Mouse (Mus musculus) kidney, embryonic 15.5 days (tissue): ENCODE measurements around the gene Mgrn1. TPM values are rescaled to one million over a fixed set of nuclear protein-coding genes. Genes with fewer than 3 reads are reported as not detected.

Experiments used
- ATAC-seq: fragments of 200-750 bp; cut with Nextera tagmentation; replicated peaks from 2 replicates; pipeline ENCODE4 v1.8.0; 2017; ENCODE audit warnings: moderate TSS enrichment; ENCODE audit not compliant: low FRiP score
- H3K27ac ChIP-seq: fragments of 300-500 bp; sonication (generic); 2 replicates; pipeline ENCODE4 v1.5.1; 2015; ENCODE audit warnings: mild to moderate bottlenecking, inconsistent platforms
- H3K27me3 ChIP-seq: fragments of 300-500 bp; sonication (generic); 2 replicates; pipeline ENCODE4 v1.6.1; 2015; ENCODE audit warnings: inconsistent platforms
- H3K36me3 ChIP-seq: fragments of 300-500 bp; sonication (generic); 2 replicates; pipeline ENCODE4 v1.6.1; 2015; ENCODE audit warnings: inconsistent platforms
- H3K4me1 ChIP-seq: fragments of 300-500 bp; sonication (generic); 2 replicates; pipeline ENCODE4 v1.6.1; 2015; ENCODE audit warnings: inconsistent platforms
- H3K4me2 ChIP-seq: fragments of 300-500 bp; sonication (generic); 2 replicates; pipeline ENCODE4 v1.6.1; 2015; ENCODE audit warnings: moderate library complexity, mild to moderate bottlenecking, inconsistent platforms
- H3K4me3 ChIP-seq: fragments of 300-500 bp; sonication (generic); replicated peaks from 2 replicates; pipeline ENCODE4 v1.5.1; 2015; ENCODE audit warnings: mild to moderate bottlenecking, inconsistent platforms
- H3K9ac ChIP-seq: fragments of 300-500 bp; sonication (generic); 2 replicates; pipeline ENCODE4 v1.6.1; 2015; ENCODE audit warnings: mild to moderate bottlenecking, inconsistent platforms
- H3K9me3 ChIP-seq: fragments of 300-500 bp; sonication (generic); replicated peaks from 2 replicates; pipeline ENCODE4 v1.6.1; 2016; ENCODE audit warnings: inconsistent platforms
- WGBS: fragments of 180-500 bp; shearing (Covaris S2); methylation state at CpG from one replicate; pipeline ENCODE4 v1.1.7; 2015; ENCODE audit warnings: mixed read lengths; 5-methylcytosine and 5-hydroxymethylcytosine counted together
- polyA plus RNA-seq: library from polyadenylated mRNA; unstranded; fragments of >200 nt; fragmentation: Nextera tagmentation; extraction: Ambion mirVana; gene quantifications from 2 replicates; pipeline ENCODE4 v1.2.1, GENCODE M21; 2015

Mgrn1 gene
- polyA plus RNA-seq, 1 experiment from 2014 or later = 98.1 TPM

DNA sequence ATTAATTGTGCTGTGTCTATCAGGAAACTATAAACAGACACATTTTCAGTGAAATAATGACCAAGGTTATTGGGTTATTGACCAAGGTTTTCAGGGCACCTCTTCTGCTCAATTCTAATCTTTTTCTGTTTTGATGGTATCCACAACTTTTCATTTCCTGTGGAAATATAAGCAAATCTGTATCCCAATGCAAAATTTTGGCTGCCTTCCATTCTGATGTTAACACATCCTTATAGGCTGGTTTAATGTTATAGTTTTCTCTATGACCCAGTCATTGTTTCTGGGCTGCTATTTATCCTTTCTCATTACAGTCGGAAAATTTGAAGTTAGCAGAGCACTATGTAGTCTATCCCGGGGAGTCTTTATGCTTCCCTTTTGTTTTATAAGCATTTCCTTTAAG is 13.7 kb downstream of the Mgrn1 start:
- H3K36me3 ChIP-seq = peaks cover 4% of the 10 kb centered on the region; the same call in 1 of the 2 replicates
- H3K4me2 ChIP-seq = no peak overlapping the region
- H3K27me3 ChIP-seq = no peaks in the 10 kb centered on the region
- peaks cover 31% of the 10 kb centered on the region for H3K4me1 ChIP-seq
- WGBS = 80% methylated on average over 2 of the region's 2 CpGs
- H3K9me3 ChIP-seq = no peaks in the 10 kb centered on the region
- H3K9ac ChIP-seq = no peak overlapping the region
- H3K4me3 ChIP-seq = no peak overlapping the region
- no peak overlapping the region for H3K27ac ChIP-seq
- no peak for ATAC-seq

DNA sequence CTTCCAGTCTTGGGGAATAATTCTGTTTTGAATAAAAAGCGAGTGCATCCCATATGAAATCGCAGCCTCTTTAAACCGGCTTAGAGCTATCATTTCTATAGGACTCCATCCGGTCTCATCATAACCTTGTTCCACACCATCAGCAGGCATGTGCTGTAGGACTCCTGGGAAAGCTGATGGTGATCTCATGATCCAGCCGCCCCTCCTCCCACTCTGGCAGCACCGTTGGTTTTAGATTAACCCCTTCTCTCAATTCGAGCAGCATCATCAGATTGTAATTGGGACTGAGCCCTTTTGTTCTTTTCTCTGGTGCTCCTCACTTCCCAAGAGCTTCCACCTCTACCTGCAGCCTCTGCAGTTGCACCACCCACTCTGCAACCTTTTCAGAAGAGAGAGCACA is 15.1 kb downstream of the Mgrn1 start:
- H3K9ac ChIP-seq = no peak overlapping the region
- peaks cover 36% of the 10 kb centered on the region for H3K4me1 ChIP-seq
- H3K36me3 ChIP-seq = peaks cover 4% of the 10 kb centered on the region; the same call in 1 of the 2 replicates
- no peak overlapping the region for H3K27ac ChIP-seq
- no peak for ATAC-seq
- no peaks in the 10 kb centered on the region for H3K27me3 ChIP-seq
- 59% methylated on average over 7 of the region's 7 CpGs for WGBS
- no peak overlapping the region for H3K4me2 ChIP-seq
- H3K9me3 ChIP-seq = no peaks in the 10 kb centered on the region
- no peak overlapping the region for H3K4me3 ChIP-seq

DNA sequence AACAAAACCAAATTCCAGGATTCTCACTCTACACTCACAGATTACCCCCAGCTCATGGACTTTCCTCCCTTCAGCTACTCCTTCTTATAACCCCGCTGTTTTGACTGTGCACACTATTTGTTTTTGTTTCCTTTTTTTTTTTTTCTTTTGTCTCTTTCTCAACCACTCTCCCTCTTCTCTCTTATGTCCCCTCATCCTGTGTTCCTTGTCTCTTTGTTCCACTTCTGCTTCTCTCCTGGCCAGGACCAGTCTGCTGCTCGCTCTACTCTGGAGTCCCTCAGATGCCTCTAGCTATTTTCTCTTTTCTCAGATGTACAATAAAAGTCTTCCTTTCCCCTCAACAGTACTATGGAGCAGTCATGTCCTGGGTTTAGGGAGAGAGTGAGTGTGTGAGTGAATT is 16.3 kb downstream of the Mgrn1 start:
- ATAC-seq = no peak
- no peak overlapping the region for H3K9ac ChIP-seq
- H3K27me3 ChIP-seq = no peaks in the 10 kb centered on the region
- 0 out of 2 replicates have a peak overlapping the region, but pooled peaks have one; percentile 28 for H3K27ac ChIP-seq
- peaks cover 7% of the 10 kb centered on the region for H3K36me3 ChIP-seq
- H3K4me2 ChIP-seq = no peak overlapping the region
- peaks cover 25% of the 10 kb centered on the region for H3K4me1 ChIP-seq
- 75% methylated on average over 2 of the region's 2 CpGs for WGBS
- no peaks in the 10 kb centered on the region for H3K9me3 ChIP-seq
- H3K4me3 ChIP-seq = no peak overlapping the region

DNA sequence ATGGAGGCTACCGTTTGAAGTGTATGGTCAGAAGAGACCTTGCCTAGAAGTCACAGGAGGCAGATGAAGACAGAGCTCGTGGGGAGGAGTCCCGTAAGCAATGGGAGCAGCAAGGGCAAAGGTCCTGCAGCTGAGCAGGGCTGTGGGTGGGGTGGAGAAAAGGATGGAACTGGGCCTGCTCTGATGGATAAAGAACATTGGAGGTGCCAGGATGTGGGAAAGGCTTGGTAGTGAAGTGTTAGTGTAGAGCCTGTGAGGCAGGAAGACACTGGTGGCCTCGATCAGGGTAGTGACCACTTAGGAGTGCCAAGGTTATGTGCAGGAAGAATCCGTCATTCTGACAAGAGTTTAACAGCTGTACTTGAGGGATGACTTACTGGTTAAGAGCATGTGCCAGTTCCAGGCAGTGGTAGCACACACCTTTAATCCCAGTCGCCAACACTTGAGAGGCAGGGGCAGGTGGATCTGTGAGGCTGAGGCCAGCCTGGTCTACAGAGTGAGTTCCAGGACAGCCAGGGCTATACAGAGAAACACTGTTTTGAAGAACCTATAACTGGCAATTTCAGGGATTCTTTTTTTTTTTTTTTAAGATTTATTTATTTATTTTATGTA is 17.5 kb downstream of the Mgrn1 start:
- H3K4me2 ChIP-seq = no peak overlapping the region
- no peak overlapping the region for H3K4me3 ChIP-seq
- peak; percentile 13; the same call in 1 of the 2 replicates for ATAC-seq
- no peak overlapping the region for H3K9ac ChIP-seq
- no peaks in the 10 kb centered on the region for H3K27me3 ChIP-seq
- no peaks in the 10 kb centered on the region for H3K9me3 ChIP-seq
- H3K36me3 ChIP-seq = peaks cover 19% of the 10 kb centered on the region
- WGBS = 50% methylated on average over 6 of the region's 6 CpGs
- peak overlapping the region; percentile 48 for H3K27ac ChIP-seq
- H3K4me1 ChIP-seq = peaks cover 25% of the 10 kb centered on the region

DNA sequence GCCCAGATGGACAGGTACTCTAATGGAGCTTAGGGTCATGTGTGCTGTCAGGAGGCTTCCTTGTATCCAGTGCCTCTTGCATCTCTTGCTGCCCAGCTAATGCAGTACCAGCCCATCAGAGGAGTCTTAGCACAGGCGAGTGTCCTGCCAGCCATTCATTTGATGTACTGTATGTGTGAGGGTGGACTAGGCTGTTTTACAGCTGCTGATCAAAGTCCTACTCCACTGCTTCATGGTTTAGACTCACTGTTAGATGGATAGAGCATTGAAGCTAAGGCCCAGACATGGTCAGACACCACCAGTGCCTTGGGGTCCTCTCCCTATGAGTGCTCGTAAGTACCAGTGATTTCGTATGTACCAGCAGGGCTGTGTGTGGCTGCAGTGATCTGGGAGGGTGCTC is 18.8 kb downstream of the Mgrn1 start:
- ATAC-seq = no peak
- no peaks in the 10 kb centered on the region for H3K9me3 ChIP-seq

DNA sequence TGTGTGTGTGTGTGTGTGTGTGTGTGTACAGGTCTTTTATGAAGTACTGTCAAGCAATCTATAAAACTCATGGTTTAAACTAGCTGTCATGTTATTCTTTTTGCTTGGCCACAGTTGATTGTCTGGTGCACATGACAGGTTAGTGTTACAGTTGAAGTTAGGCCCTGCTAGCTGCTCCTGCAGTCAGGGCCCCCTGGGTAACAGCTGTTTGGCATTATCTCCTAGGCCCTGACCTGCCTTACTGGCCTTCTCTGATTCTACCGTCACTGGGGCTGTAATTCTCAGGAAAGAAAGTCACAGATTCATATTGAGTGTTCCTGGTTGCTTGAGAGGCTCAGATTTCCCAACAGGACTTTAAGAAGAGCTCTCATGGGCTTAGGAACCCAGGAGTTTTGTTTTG is 19.5 kb downstream of the Mgrn1 start:
- no peak overlapping the region for H3K27ac ChIP-seq
- no peak for ATAC-seq
- no peak overlapping the region for H3K4me3 ChIP-seq
- H3K36me3 ChIP-seq = peaks cover 37% of the 10 kb centered on the region
- no peak overlapping the region for H3K4me2 ChIP-seq
- H3K9me3 ChIP-seq = no peaks in the 10 kb centered on the region
- H3K4me1 ChIP-seq = peaks cover 25% of the 10 kb centered on the region
- H3K27me3 ChIP-seq = no peaks in the 10 kb centered on the region
- 48% methylated on average over 1 of the region's 1 CpGs for WGBS
- H3K9ac ChIP-seq = no peak overlapping the region

More for the DNA sequence above, 18.8 kb downstream of the Mgrn1 start:
- Histone ChIP-seq H3K4me1 (peaks cover 25% of the 10 kb centered on the region), H3K36me3 (peaks cover 31% of the 10 kb centered on the region), H3K9ac (no peak overlapping the region), H3K4me2 (no peak overlapping the region), H3K27me3 (no peaks in the 10 kb centered on the region), H3K4me3 (no peak overlapping the region), H3K27ac (no peak overlapping the region)
- 77% methylated on average over 3 of the region's 3 CpGs for WGBS

DNA sequence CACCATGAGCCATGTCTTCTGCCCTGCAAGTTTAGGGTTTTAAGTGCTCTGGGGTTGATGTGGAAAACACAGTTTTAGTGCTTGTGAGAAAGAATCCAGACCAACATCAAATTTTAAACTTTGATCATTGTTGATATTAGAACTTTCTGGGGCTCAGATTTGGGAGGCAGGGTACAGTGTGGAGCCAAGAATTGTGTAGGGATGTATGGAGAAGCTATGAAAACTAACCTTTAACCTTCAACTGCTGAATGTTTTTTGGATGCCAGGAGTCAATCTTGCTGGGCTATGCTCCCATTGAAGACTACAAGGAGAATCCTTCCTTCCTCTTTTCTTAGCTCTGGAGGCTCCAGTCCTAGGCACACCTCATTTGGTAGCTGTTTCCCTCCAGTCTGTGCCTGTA is 20.5 kb downstream of the Mgrn1 start:
- H3K4me3 ChIP-seq = no peak overlapping the region
- H3K27ac ChIP-seq = no peak overlapping the region
- no peak for ATAC-seq
- no peak overlapping the region for H3K9ac ChIP-seq
- no peak overlapping the region for H3K4me2 ChIP-seq
- H3K36me3 ChIP-seq = peaks cover 42% of the 10 kb centered on the region
- no peaks in the 10 kb centered on the region for H3K27me3 ChIP-seq
- no peaks in the 10 kb centered on the region for H3K9me3 ChIP-seq
- peaks cover 20% of the 10 kb centered on the region for H3K4me1 ChIP-seq

DNA sequence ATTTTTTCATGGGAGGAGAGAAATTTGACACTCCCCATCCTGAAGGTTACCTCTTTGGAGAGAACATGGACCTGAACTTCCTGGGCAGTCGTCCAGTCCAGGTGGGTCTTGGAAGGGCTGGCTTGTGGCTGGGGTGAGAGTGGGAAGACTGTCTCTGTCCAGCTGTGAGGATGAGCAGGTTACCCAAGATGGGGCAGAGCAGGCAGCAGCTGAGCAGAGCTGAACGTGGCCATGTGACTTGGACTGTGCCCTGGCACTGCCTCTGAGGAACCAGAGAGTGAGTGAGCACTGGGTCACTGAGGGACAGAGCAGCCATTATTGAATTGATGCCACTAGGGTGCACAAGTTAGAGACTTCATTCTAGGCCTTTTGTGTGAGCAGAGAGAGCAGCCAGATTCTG is 21.3 kb downstream of the Mgrn1 start:
- ATAC-seq = no peak
- peaks cover 20% of the 10 kb centered on the region for H3K4me1 ChIP-seq
- 79% methylated on average over 2 of the region's 2 CpGs for WGBS

DNA sequence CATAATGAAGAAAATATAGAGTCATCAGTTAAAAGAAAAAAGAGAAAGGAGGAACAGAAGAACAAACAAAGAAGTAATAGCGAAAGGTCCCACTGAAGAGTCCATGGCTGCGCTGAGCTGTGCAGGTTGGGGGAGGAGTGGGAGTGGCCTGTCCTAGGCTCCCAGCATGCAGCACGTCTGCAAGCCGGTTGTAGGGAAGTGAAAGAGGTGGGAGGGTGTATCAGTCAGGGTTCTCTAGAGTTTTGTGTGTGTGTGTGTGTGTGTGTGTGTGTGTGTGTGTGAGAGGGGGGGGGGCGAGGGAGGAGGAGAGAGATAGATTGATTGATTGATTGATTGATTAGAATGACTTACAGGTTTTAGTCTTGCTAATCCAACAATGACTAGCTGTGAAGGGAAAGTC is 21.9 kb downstream of the Mgrn1 start:
- H3K9me3 ChIP-seq = no peaks in the 10 kb centered on the region
- no peaks in the 10 kb centered on the region for H3K27me3 ChIP-seq
- ATAC-seq = no peak
- WGBS = 62% methylated on average over 5 of the region's 5 CpGs
- peaks cover 20% of the 10 kb centered on the region for H3K4me1 ChIP-seq
- H3K36me3 ChIP-seq = peaks cover 56% of the 10 kb centered on the region
- no peak overlapping the region for H3K9ac ChIP-seq
- no peak overlapping the region for H3K4me2 ChIP-seq
- H3K4me3 ChIP-seq = no peak overlapping the region
- no peak overlapping the region for H3K27ac ChIP-seq

More for the DNA sequence above, 21.3 kb downstream of the Mgrn1 start:
- H3K9me3 ChIP-seq = no peaks in the 10 kb centered on the region
- H3K27ac ChIP-seq = no peak overlapping the region
- no peak overlapping the region for H3K4me2 ChIP-seq
- H3K36me3 ChIP-seq = peaks cover 50% of the 10 kb centered on the region
- H3K9ac ChIP-seq = no peak overlapping the region
- no peak overlapping the region for H3K4me3 ChIP-seq
- no peaks in the 10 kb centered on the region for H3K27me3 ChIP-seq

DNA sequence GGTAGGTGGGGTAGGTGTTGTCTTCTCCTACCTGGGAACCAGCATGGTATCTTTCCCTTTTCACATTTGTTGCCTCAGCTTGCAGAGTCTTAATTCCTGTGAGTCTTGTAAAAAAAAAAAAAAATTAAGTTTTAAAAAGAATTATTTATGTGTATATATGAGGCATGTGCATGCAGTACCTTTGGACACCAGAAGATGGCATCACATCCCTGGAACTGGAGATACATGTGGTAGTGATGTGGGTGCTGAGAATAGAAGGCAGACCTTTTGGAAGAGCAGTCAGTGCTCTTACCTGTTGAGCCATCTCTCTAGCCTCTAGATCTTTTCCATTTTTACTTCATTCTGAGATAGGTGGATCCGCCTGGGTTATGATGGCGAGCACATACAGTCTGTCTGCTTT is 23.7 kb downstream of the Mgrn1 start:
- H3K27me3 ChIP-seq = no peaks in the 10 kb centered on the region
- H3K4me2 ChIP-seq = no peak overlapping the region
- H3K9ac ChIP-seq = no peak overlapping the region
- 99% methylated on average over 2 of the region's 2 CpGs for WGBS
- H3K36me3 ChIP-seq = peaks cover 64% of the 10 kb centered on the region
- no peak overlapping the region for H3K4me3 ChIP-seq
- H3K27ac ChIP-seq = no peak overlapping the region
- no peaks in the 10 kb centered on the region for H3K9me3 ChIP-seq
- peaks cover 20% of the 10 kb centered on the region for H3K4me1 ChIP-seq
- no peak for ATAC-seq

DNA sequence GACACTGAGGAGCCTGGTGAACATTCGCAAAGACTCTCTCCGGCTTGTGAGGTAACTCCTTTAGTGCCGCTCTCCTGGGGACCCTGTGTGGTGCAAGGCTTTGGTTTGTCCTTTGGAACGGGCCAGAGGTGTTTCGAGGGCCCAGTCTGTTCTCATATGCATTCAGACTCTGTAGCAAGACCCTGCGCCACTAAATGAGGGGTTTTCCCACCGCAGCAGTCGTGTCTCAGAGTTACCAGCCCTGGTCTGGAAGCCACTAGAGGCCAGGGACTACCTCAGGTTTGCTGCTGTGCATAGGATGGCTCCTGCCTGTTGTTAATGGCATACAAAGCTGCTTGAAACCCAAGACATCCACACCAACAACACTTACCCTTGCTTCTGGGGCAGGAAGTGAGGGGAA is 24.7 kb downstream of the Mgrn1 start:
- Histone ChIP-seq H3K4me3 (no peak overlapping the region), H3K9me3 (no peaks in the 10 kb centered on the region), H3K4me2 (no peak overlapping the region), H3K36me3 (peaks cover 71% of the 10 kb centered on the region), H3K9ac (no peak overlapping the region), H3K27ac (no peak overlapping the region), H3K4me1 (peaks cover 15% of the 10 kb centered on the region), H3K27me3 (no peaks in the 10 kb centered on the region)
- no peak for ATAC-seq
- WGBS = 98% methylated on average over 8 of the region's 8 CpGs

DNA sequence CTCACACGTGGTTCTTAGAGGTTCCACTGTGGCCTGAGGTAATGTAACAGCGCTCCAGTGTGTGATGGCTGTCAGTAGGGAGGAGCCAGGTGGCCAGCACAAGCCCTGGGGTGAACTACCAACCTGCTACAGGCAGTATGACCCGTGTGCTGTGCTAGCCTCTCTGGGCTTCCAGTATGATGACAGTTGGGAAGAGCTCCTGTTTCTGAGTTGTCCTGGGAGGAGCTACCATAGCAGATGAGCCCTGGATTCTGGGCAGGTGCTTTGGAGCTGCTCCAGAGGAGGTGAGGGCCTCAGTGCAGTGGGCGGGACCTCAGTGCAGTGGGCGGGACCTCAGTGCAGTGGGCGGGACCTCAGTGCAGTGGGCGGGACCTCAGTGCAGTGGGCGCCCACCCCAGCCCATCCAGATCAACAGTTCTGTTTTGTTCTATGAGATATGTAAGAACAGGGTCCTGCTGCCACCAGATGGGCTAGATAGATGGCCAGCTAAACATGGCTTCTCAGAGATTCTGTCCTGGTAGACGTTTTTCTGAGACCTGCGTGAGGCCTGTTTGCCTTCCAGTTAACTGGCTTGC is 26.1 kb downstream of the Mgrn1 start:
- Histone ChIP-seq H3K4me1 (peaks cover 15% of the 10 kb centered on the region), H3K27ac (peak overlapping the region; percentile 91), H3K27me3 (no peaks in the 10 kb centered on the region), H3K4me3 (no peak overlapping the region), H3K36me3 (peaks cover 84% of the 10 kb centered on the region), H3K9ac (no peak overlapping the region), H3K9me3 (no peaks in the 10 kb centered on the region), H3K4me2 (no peak overlapping the region)
- WGBS = 77% methylated on average over 10 of the region's 10 CpGs
- no peak for ATAC-seq
